Mouse (Mus musculus): Measurements from ENCODE around the gene Nedd9. TPM values are rescaled to one million over a fixed set of nuclear protein-coding genes. Genes with fewer than 3 reads are reported as not detected.

Nedd9 gene
- total and polyA plus RNA-seq, 3 experiments, result 41.3 to 48.7 (median 42.5) TPM

- H3K4me2 ChIP-seq (ENCODE audit: insufficient read depth, low read depth, poor library complexity, severe bottlenecking), result no peak overlapping the region
- in situ Hi-C loops (cut with MboI; ENCODE audit: low pct_ligation_motif_present, low pct_unique_long_range_greater_than_20kb, low sequenced_read_pairs), result no loop called here
- peaks cover 4 to 32% of the 10 kb centered on the region in 2 experiments for H3K4me1 ChIP-seq (ENCODE audit: control insufficient read depth in 1 of 2, insufficient read depth in 2 of 2)
- no peak overlapping the region for H3K4me3 ChIP-seq (replicated peaks in 1 of 3; ENCODE audit: low read depth in 2 of 3, low read length in 2 of 3, poor library complexity in 1 of 3)
- H3K9me3 ChIP-seq (replicated peaks; ENCODE audit: low read length), result no peaks in the 10 kb centered on the region
- dilution Hi-C loops (cut with MboI; ENCODE audit: extremely low pct_ligation_motif_present, extremely low pct_unique_long_range_greater_than_20kb, low sequenced_read_pairs), result no loop called here
- H3K9ac ChIP-seq (ENCODE audit: insufficient read depth, low read depth), result no peak overlapping the region
- no peak for DNase-seq (ENCODE audit: extremely low read depth)
- peaks cover 47 to 82% of the 10 kb centered on the region in 2 experiments for H3K36me3 ChIP-seq (replicated peaks in 1 of 2; ENCODE audit: control insufficient read depth in 1 of 2, insufficient read depth in 1 of 2, low read length in 1 of 2)
- H3K27ac ChIP-seq (ENCODE audit: insufficient read depth, low read depth), result no peak overlapping the region
- H3K27me3 ChIP-seq (replicated peaks), result no peaks in the 10 kb centered on the region
- no peak for TF ChIP-seq IRF4 (IDR thresholded peaks at IDR 0.05; ENCODE audit: low read depth, low read length)
- no peak for TF ChIP-seq MAFK (IDR thresholded peaks at IDR 0.05; ENCODE audit: insufficient replicate concordance, low read length)
- TF ChIP-seq TBP (conservative IDR thresholded peaks at IDR 0.05; ENCODE audit: low read depth, low read length), result no peak
- TF ChIP-seq ETS1 (conservative IDR thresholded peaks at IDR 0.05; ENCODE audit: low read depth, low read length), result no peak
- no peak for TF ChIP-seq CTCF (conservative IDR thresholded peaks at IDR 0.05 in 1 of 2, IDR thresholded peaks at IDR 0.05 in 1 of 2; ENCODE audit: low read depth in 2 of 2, low read length in 2 of 2)
- TF ChIP-seq SMC3 (IDR thresholded peaks at IDR 0.05; ENCODE audit: low read depth, low read length), result no peak
- no peak for TF ChIP-seq RCOR1 (conservative IDR thresholded peaks at IDR 0.05; ENCODE audit: low read depth, low read length)
- TF ChIP-seq BHLHE40 (IDR thresholded peaks at IDR 0.05; ENCODE audit: low read depth, low read length), result no peak
- no peak for TF ChIP-seq USF1 (IDR thresholded peaks at IDR 0.05; ENCODE audit: low read depth, low read length)
- TF ChIP-seq ZMIZ1 (IDR thresholded peaks at IDR 0.05; ENCODE audit: low read depth, low read length), result no peak
- TF ChIP-seq TCF12 (IDR thresholded peaks at IDR 0.05; ENCODE audit: low read depth, low read length), result no peak
- no peak for TF ChIP-seq ZKSCAN1 (IDR thresholded peaks at IDR 0.05; ENCODE audit: borderline replicate concordance, low read depth, low read length)
- no peak for TF ChIP-seq POLR2A (IDR thresholded peaks at IDR 0.05; ENCODE audit: low read depth, low read length)
- TF ChIP-seq MEF2A (IDR thresholded peaks at IDR 0.05; ENCODE audit: borderline replicate concordance, low read depth, low read length), result no peak
- TF ChIP-seq ZC3H11A (IDR thresholded peaks at IDR 0.05; ENCODE audit: low read depth, low read length), result no peak
- TF ChIP-seq NELFE (IDR thresholded peaks at IDR 0.05; ENCODE audit: low read depth, low read length), result no peak
- no peak for TF ChIP-seq HCFC1 (IDR thresholded peaks at IDR 0.05; ENCODE audit: low read depth, low read length)
- TF ChIP-seq JUN (IDR thresholded peaks at IDR 0.05; ENCODE audit: insufficient read depth, low read depth, low read length), result no peak
- H3K79me2 ChIP-seq (replicated peaks; ENCODE audit: control insufficient read depth, extremely low read depth, insufficient read depth, poor library complexity, severe bottlenecking), result no peaks in the 10 kb centered on the region; the same call in 1 of the 2 replicates
These were observed 64.6 kb downstream of the Nedd9 start for GRCm38 (mm10) chr13:41422581-41422980.

- no peak for DNase-seq (ENCODE audit: extremely low read depth)
- TF ChIP-seq TBP (conservative IDR thresholded peaks at IDR 0.05; ENCODE audit: low read depth, low read length) (no peak), NRF1 (IDR thresholded peaks at IDR 0.05; ENCODE audit: low read depth, low read length) (no peak), ZKSCAN1 (IDR thresholded peaks at IDR 0.05; ENCODE audit: borderline replicate concordance, low read depth, low read length) (no peak), CTCF (conservative IDR thresholded peaks at IDR 0.05 in 1 of 2, IDR thresholded peaks at IDR 0.05 in 1 of 2; ENCODE audit: low read depth in 2 of 2, low read length in 2 of 2) (no peak), USF1 (IDR thresholded peaks at IDR 0.05; ENCODE audit: low read depth, low read length) (no peak), ZNF384 (IDR thresholded peaks at IDR 0.05; ENCODE audit: low read depth, low read length) (no peak), MAZ (IDR thresholded peaks at IDR 0.05; ENCODE audit: low read depth, low read length) (no peak), UBTF (IDR thresholded peaks at IDR 0.05; ENCODE audit: low read depth, low read length) (no peak), MAFK (IDR thresholded peaks at IDR 0.05; ENCODE audit: insufficient replicate concordance, low read length) (no peak), SIN3A (IDR thresholded peaks at IDR 0.05; ENCODE audit: low read length) (no peak), ELF1 (IDR thresholded peaks at IDR 0.05; ENCODE audit: low read depth, low read length) (no peak), TCF12 (IDR thresholded peaks at IDR 0.05; ENCODE audit: low read depth, low read length) (no peak), HCFC1 (IDR thresholded peaks at IDR 0.05; ENCODE audit: low read depth, low read length) (no peak), GABPA (IDR thresholded peaks at IDR 0.05; ENCODE audit: insufficient replicate concordance, low read depth, low read length) (no peak), JUND (conservative IDR thresholded peaks at IDR 0.05; ENCODE audit: low read depth, low read length) (no peak), USF2 (conservative IDR thresholded peaks at IDR 0.05; ENCODE audit: low read depth, low read length) (no peak)
- Histone ChIP-seq H3K27me3 (replicated peaks) (no peaks in the 10 kb centered on the region), H3K79me2 (replicated peaks; ENCODE audit: control insufficient read depth, extremely low read depth, insufficient read depth, poor library complexity, severe bottlenecking) (no peaks in the 10 kb centered on the region), H3K27ac (ENCODE audit: insufficient read depth, low read depth) (no peak overlapping the region), H3K4me1 (ENCODE audit: control insufficient read depth in 1 of 2, insufficient read depth in 2 of 2) (peaks cover 0 to 18% of the 10 kb centered on the region in 2 experiments; a peak in 2 of 4 replicates), H3K36me3 (replicated peaks in 1 of 2; ENCODE audit: control insufficient read depth in 1 of 2, insufficient read depth in 1 of 2, low read length in 1 of 2) (peaks cover 58 to 90% of the 10 kb centered on the region in 2 experiments), H3K9ac (ENCODE audit: insufficient read depth, low read depth) (no peak overlapping the region), H3K9me3 (replicated peaks; ENCODE audit: low read length) (peaks cover 2% of the 10 kb centered on the region), H3K4me2 (ENCODE audit: insufficient read depth, low read depth, poor library complexity, severe bottlenecking) (no peak overlapping the region), H3K4me3 (replicated peaks in 1 of 3; ENCODE audit: low read depth in 2 of 3, low read length in 2 of 3, poor library complexity in 1 of 3) (no peak overlapping the region)
- in situ Hi-C loops (cut with MboI; ENCODE audit: low pct_ligation_motif_present, low pct_unique_long_range_greater_than_20kb, low sequenced_read_pairs), result no loop called here
- dilution Hi-C loops (cut with MboI; ENCODE audit: extremely low pct_ligation_motif_present, extremely low pct_unique_long_range_greater_than_20kb, low sequenced_read_pairs), result no loop called here
These were observed 66.8 kb downstream of the Nedd9 start for GRCm38 (mm10) chr13:41420376-41420775.
